Mouse (Mus musculus) heart, postnatal 36 days (tissue): ENCODE measurements around the gene Ghdc. TPM values are rescaled to one million over a fixed set of nuclear protein-coding genes. Genes with fewer than 3 reads are reported as not detected.

ENCODE experiments used
- DNase-seq, 2 experiments: peaks; one replicate each; pipeline ENCODE4 v3.0.0; 2021 to 2022
- intact Hi-C: fragments of 180-260 bp; cut with DNase I; formaldehyde crosslinking; loops from one replicate; pipeline ENCODE4 v1.15.1; 2025
- total RNA-seq, 2 experiments: library from RNA; stranded (reverse); gene quantifications; 2 replicates each; pipeline ENCODE4 v1.2.3; 2021

Gene Ghdc
- total RNA-seq, 2 experiments from 2014 or later = 8.5 to 9.5 TPM

DNA sequence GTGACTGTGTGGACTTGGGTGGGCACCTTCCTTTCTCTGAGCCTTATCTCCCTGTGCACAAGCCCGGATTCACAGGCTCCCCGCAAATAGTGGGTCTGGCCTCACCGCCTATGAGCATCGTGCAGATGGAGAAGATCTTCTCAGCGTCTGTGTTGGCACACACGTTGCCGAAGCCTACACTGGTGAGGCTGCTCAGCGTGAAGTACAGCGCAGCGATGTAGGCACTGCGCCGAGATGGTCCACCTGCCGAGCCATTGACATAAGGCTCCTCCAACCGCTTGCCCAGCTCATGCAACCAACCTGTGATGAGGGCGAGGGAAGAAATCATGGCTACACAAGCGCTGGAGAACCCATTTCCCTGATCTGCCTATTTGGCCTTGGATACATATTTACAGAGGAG lies 20.6 kb downstream of the Ghdc start:
- no peak for DNase-seq
- intact Hi-C loops = no loop called here

DNA sequence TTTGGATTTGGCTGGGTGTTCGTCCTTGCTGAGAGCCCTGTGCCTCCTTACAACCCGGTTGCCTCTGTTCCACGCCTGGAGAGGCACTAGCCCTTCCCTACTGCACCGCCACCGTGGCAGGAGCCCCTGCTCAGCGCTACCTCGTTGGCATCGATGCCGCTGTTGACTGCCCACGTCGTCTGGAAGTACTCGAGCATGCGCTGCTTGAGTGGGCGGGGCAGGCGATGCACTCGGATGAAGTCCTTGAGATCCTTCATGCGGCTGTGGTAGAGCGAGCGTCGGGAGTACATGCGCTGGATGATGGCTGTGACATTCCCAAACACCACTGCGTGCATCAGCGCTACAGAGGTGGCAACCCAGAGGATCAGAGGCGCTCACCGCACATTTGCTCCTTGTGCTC lies 21.3 kb downstream of the Ghdc start:
- intact Hi-C loops = no loop called here
- DNase-seq = no peak

DNA sequence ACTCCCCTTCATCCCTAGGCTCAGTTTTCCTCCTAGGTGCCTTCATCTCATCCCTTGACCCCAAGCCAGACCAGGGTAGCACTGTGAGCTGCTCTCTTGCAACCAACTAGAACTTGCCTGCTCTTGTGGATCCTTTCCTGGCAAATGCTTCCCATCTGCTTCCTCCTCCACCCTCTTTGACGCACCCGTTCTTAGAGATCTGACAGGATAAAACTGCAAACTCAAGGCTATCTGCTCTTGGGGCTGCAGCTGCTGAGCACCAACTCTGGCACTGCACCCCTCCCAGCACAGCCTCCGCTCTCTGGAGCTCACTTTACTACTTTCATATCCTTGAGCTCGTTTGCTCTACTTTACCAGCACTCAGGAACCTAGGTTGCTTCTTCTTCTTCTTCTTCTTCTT lies 22.1 kb downstream of the Ghdc start:
- intact Hi-C loops = no loop called here
- DNase-seq = no peak

DNA sequence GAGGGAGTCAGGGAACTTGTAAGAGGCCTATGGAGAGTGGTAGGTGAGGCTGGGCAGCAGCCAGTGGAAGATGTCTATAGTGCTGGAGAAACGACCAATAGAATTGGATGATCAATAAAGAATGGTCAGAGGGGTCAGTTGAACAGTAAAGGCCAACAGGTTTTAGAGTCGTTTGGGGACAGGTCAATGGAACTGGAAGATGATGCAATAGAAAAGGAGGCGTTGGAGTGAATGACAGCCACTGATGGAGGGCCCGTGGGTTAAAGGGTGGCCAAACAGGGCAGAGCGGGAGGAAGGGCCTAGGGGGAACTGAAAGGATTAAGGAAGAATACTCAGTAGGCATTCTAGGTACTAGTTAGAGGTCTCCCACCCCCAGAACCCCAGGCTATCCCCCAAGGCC lies 23.6 kb downstream of the Ghdc start:
- DNase-seq = no peak

DNA sequence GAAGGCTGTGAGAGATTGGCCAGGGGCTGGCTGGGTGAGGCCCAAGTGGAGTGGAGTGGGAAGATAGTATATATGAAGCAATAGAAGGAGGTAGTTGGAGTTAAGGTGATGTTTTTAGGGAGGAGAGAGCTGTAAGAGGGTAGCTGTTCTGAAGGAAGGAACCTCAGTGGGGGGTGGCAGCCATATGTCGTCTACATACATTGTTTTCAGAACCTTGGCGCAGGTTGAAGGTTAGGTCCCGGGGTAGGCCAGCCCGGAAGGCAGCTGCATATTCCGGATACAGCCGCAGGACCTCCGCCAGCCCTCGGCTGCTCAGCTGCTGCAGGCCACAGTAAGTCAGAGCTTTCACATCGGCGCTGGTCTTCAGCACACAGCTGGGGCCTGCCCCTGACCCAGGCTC lies 24.2 kb downstream of the Ghdc start:
- DNase-seq = no peak
- intact Hi-C loops = no loop called here

More for the DNA sequence above, 23.6 kb downstream of the Ghdc start:
- intact Hi-C loops = no loop called here

DNA sequence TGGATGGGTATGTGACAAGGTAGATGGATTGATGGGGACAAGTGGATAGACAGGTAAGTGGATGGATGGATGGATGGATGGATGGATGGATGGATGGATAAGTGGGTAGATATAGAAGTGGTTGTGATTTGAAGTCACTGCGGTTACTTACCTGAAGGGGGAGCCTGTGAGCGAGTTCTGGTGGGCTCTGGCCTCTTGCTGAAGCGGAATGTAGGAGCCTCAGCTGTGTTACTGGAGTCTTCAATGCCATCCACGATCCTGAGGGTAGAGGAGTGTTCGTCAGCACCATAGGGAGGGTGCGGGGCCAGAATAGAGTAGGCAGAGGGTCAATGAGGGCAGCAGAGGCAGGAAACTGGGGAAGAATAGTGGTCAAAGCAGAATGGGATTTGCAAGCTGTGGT lies 25.7 kb downstream of the Ghdc start:
- peak in 1 of 2 experiments; percentile 56 for DNase-seq
- intact Hi-C loops = no loop called here

DNA sequence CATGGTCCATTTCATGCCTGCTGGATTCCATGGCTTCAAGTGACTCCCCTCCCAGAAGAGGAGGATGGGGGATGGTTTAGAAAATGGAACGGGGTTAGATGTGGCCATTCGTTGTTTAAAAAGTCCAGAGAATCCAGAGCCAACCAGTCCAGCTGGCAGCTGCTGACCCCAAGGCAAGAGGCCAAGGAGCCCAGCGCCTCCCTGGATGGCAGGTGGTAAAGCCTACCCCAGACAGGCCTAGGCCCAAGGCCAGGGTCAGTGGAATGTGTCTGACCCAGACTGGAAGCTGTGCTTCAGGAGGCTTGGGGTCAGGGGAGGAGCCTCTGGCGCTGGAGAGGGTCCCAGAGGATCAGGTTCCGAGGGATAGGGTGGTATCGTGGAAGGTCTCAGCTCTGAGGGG lies 29.4 kb downstream of the Ghdc start:
- peak in 1 of 2 experiments; percentile 44 for DNase-seq
- intact Hi-C loops = no loop called here

DNA sequence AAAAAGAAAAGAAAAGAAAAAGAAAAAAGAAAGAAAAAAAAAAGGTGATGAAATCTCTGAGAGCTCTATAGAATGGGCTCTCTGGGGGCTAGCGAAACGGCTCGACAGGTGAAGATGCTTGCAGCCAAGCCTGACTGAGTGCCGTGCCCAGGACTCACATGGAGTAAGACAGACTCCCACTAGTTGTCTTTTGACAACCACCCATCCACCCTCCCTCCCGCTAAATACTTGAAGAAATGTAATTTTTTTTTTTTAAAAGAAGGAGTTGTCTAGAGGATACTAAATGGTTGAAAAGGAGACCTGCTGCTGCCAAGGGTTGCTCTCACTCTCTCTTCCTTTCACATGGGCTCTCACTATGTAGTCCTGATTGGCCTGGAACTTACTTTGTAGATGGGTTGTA lies 32.0 kb downstream of the Ghdc start:
- no peak for DNase-seq

DNA sequence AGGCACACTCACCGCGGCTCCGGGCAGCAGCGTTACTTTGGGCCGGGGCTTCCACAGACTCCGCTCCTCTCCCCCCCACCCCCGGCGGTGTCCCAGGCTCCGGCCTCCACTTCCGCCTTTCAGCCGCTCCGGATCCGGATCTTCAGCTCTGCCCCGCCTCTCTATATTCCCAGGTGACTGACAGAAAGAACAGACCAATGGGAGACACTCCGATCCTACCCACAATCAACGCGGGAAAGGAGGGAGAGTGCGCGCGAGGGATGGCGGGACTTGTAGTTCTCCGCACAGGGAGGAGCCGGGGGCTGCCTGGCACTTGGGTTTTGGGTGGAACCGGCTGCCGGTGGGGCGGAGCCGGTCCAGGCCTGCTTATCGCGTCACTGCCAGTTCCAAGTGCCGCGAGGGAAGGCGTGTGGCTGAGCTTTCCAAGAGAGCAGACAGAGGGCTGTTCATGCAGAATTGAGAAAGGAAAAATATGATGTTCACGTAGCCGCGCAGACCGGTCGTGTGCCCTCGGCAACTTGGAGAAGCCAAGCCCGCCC lies 32.6 kb downstream of the Ghdc start, which contains the start of gene Rab5c:
Gene Rab5c, minus strand, starts transcription at position 150 of the 539 bp plus-strand sequence.
- intact Hi-C loops = no loop called here
- peak; percentile 97 for DNase-seq

More for the DNA sequence above, 32.0 kb downstream of the Ghdc start:
- intact Hi-C loops = no loop called here

DNA sequence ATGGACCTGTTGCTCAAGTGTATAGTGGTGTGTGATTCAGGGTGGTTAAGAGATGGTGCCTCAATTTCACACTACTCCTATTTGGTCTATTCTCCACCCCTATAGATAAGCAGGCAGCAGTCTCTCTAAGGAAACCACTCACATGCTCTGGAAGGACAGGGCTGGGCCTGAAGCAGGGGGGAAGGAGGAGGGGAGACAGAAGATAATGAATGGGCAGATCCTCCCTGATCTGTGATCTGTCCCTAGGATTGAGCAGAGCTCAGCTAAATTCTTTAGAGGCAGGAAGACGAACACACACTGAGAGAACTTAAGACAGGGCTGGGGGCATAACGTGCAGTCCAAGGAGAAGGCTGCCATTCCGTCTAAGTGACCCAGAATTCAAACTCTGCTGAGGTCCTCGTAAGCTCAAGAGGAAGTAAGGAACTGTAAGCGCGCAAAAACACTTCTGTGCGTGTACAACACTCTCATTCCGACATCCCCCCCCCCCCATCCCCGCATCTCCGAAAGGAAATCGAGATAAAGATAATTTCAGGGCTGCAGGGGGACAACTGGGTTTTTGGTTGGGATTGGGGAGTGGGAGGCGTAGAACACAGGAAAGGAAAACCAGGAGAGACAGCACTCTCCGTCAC lies 33.5 kb downstream of the Ghdc start:
- intact Hi-C loops = loop anchor here (2.0 kb wide), 1 partner anchor 14 kb away; no protein-coding TSS in a partner anchor

DNA sequence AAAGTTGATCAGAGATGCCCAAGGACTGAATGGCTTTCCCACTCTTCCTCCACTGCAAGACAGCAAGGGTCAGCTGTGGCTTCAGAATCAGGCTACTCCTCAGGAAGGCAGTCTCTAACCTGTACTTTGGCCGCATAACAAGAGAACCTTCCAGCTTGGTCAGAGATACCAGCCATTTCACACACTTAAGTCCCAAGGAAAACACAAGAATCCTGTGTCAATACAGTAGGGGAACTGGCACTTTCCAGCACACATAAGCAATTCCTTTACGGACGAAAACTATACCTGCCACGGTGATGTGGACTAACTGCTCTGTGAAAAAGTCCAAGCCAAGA lies 34.0 kb downstream of the Ghdc start:
- DNase-seq = no peak
- intact Hi-C loops = loop anchor here (2.0 kb wide), 1 partner anchor 14 kb away; no protein-coding TSS in a partner anchor

More for the DNA sequence above, 33.5 kb downstream of the Ghdc start:
- no peak for DNase-seq

DNA sequence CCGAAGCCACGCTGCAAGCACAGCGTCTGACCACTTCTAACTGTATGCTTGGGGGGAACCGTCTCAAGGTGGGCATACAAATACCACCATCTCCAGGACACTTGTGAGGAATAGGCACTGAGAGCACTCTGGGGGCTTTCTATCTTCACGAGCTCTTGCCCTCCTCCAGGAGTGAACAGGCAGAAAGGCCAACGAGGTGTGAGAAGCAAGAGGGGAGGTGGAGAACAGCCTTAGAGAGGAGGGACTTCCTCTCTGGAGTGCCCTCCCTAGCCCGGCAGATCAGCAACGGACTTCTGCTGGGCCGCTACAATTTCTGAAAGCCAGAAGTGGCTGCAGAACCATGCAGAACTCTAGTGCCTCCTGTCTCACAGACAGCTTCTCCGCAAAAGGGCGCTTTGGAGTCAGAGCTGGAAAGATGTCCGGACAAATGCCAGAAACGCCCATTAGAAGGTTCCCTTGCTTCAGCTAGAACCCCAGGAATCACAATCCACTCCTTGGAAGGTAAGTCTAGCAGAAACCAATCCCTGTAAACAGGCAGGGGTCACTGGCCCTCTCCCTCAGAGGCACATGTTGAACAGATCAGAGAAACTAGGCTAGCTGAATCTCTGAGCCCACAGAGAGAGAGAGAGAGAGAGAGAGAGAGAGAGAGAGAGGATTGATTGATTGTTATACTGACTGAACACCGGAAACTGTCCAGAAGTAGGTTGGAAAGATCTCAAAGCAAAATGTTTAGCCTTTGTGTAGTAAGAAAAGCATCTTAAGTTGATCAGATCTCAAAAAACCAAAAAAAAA lies 34.6 kb downstream of the Ghdc start:
- intact Hi-C loops = loop anchor here (2.0 kb wide), 1 partner anchor 13 kb away; no protein-coding TSS in a partner anchor

DNA sequence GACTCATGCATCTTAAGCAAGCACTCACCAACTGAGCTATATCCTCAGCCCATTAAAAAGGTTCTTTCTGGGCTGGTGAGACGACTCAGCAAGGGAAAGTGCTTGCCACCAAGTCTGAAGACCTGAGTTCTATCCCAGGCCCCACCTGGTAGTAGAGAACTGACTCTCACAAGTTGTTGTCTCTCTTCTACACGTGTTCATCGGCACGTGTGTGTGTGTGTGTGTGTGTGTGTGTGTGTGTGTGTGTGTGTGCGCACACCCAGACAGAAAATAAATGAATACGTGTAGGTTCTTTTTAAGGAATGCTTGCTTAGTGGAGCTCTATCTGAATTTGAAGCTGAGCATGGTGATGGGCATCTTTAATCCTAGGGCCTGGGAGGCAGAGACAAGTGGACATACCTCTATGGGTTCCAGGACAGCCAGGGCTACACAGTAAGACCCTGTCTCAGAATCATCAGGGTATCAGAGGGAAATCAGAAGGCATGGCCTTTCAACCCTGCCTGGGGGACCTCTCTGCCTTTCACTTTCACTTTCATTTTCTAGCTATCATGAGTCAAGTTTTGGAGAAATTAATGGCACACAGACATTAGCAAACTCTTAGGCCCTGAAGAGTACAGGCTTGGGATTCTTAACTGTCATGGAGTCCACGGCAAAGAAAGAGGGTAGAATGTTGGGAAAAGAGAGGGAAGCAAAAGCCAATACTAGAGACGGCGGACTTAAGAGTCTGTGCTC lies 35.5 kb downstream of the Ghdc start:
- no peak for DNase-seq
- intact Hi-C loops = no loop called here

More for the DNA sequence above, 34.6 kb downstream of the Ghdc start:
- DNase-seq = no peak

DNA sequence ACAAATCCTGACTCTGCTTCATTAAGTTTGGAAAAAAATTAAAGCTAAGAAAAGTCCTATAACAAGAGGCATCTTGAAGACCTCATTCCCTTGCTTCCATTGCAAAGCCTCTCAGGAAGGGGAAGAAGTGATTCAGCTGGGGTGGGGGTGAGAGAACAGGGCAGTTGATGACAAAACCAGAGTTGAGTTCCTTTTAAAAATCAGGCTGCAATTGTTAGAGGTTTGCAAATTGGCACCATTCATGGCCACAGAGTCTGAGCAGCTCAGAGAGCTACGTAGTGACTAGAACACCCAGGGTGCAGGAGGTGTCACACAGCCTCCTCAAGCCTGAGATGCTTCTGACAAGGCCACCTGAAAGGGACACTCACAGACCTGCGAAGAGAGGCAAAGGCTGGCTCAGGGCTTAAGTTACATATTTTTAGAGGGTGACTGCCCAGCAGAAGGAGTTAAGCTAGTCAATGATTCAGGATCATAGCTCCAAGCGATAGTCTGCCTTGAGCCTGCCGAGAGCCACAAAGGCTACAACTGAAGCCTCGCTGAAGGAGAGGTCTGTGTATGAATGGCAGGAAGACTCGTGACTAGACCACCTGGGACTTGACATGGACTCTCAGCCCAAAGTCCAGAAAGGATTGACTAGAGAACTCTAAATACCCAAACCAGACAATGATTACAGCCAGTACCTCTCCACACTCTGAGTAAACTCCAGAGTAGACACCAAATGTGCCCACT lies 40.1 kb downstream of the Ghdc start:
- intact Hi-C loops = no loop called here
- no peak for DNase-seq

DNA sequence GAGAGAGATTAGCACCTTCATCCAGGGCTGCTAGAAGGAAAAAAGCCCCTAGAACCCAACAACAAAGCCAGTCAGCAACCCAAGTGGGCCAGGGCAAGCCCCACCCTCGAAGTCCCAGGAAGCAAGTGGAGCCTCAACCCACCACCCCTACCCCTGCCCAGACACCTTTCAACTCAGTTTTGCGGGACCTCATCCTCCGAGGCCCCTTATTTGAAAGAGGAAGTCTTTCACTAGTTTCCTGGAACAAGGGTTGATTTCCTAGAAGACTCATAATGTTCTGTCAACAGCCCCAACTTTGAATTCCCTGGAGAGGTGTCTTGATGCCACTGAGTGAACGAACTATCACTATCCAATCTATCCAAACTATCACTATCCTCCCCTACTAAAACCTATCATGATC lies 40.8 kb downstream of the Ghdc start:
- intact Hi-C loops = no loop called here
- no peak for DNase-seq

DNA sequence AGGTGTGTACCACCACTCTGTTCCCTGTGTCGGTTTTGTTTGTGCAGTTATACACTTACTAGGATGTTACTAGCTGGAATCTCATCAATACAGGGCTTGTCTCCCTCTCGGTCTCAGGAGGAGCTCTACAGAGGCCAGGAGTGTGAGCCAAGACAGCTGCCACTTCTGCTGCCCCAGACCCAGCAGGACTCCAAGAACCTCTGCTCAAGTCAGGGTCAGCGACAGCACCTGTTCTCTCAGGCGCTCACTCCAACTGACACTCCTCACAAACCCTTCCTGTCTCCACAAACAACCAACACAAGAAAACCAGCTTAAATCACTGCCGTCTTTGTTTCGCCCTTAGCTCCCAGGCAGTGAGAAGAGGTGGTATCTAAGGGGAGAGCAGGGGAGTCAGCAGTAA lies 42.2 kb downstream of the Ghdc start:
- intact Hi-C loops = no loop called here
- no peak for DNase-seq

DNA sequence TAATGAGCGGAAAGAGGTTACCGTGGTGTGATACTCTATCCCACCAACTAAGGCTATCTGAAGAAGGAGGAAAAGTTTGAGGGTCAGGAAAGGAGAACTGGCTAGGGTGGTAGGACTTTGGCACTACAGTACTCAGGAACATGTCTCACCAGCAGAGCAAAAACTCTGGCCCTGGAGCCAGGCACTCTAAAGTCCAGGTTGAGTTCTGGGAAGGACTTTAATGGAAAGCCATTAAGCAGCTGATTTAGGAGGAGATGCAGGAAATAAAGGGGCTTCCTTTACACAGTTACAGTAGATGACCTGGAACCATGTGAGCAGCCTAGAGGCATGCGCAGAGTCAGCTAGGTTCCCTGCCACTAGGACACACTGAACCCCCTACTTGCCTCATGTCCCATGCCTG lies 43.6 kb downstream of the Ghdc start:
- DNase-seq = no peak
- intact Hi-C loops = no loop called here

DNA sequence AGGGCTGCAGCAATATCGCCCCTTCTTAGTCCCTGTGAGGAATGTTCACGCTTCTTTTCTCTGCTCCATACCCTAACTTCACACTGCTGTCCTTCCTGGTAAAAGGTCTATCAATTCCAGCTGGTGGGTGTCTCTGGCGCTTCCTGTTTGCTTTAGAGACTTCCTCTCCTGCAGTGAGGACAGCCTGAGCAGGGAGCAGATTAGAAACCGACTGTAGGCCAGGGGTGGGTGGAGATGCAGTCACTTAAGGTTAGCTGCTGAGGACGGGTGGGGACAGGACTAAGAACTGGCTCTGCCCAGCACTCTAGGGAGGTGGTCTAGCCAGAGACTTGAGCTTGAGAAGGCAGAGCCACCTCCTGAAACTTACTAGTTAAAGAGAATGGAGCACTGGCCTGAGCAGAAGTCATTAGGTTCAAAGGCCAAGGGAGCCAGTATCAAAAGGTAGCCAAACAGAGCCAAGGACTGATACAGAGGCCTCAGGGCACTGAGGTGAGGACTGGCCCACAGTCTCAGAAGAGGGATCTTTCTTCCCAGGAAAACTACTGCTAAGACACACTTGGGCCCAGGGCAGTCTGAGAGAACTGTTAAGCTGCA lies 45.7 kb downstream of the Ghdc start:
- intact Hi-C loops = loop anchor here (5.0 kb wide), 1 partner anchor 217 kb away; no protein-coding TSS in a partner anchor
- peak in 1 of 2 experiments; percentile 52 for DNase-seq

DNA sequence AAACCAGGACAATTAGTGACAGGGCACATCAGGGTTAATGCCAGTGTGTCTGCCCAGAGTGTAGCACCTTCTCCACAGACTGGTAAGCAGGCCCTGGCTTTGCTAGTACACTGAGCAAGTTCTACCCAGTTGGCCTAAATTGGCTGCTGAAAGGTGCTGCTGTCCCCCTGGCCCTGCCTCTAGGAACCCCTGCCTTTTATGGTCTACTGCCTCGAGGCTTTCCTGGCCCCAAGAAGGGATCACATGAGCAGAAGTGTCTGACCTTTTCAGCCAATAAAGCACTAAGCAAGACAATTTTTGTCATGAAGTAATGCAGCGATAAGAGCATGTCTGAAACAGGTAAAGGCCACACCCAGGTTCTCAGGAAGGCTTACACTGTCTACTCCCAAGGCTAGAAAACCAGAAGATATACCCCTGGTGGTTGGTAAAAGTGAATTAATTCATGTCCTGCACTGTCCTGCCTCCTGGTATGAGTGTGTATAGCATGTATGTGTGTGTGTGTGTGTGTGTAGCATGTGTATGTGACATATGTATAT lies 48.2 kb downstream of the Ghdc start:
- DNase-seq = no peak
- intact Hi-C loops = loop anchor here (2.0 to 5.0 kb wide), 2 partner anchors 14 to 220 kb away; no protein-coding TSS in a partner anchor
